Mouse (Mus musculus) lung, embryonic 15.5 days (tissue): ENCODE measurements around the gene Cav2. TPM values are rescaled to one million over a fixed set of nuclear protein-coding genes. Genes with fewer than 3 reads are reported as not detected.

Source experiments
- ATAC-seq: fragments of 200-750 bp; cut with Nextera tagmentation; 2 replicates; pipeline ENCODE4 v1.8.0; 2017; ENCODE audit warnings: moderate number of reproducible peaks, borderline replicate concordance; ENCODE audit not compliant: low FRiP score, low TSS enrichment; ENCODE audit errors: extremely low read depth
- H3K27ac ChIP-seq: fragments of 300-500 bp; sonication (generic); 2 replicates; pipeline ENCODE4 v1.5.1; 2015; ENCODE audit warnings: moderate library complexity, mild to moderate bottlenecking, inconsistent platforms
- H3K27me3 ChIP-seq: fragments of 300-500 bp; sonication (generic); 2 replicates; pipeline ENCODE4 v1.6.1; 2015; ENCODE audit warnings: inconsistent platforms
- H3K36me3 ChIP-seq: fragments of 300-500 bp; sonication (generic); 2 replicates; pipeline ENCODE4 v1.6.1; 2015; ENCODE audit warnings: inconsistent platforms
- H3K4me1 ChIP-seq: fragments of 300-500 bp; sonication (generic); 2 replicates; pipeline ENCODE4 v1.6.1; 2015; ENCODE audit warnings: inconsistent platforms
- H3K4me2 ChIP-seq: fragments of 300-500 bp; sonication (generic); 2 replicates; pipeline ENCODE4 v1.6.1; 2015; ENCODE audit warnings: inconsistent platforms, mild to moderate bottlenecking, moderate library complexity
- H3K4me3 ChIP-seq: fragments of 300-500 bp; sonication (generic); 2 replicates; pipeline ENCODE4 v1.5.1; 2015; ENCODE audit warnings: mild to moderate bottlenecking, inconsistent platforms
- H3K9ac ChIP-seq: fragments of 300-500 bp; sonication (generic); 2 replicates; pipeline ENCODE4 v1.6.1; 2015; ENCODE audit warnings: inconsistent platforms
- H3K9me3 ChIP-seq: fragments of 300-500 bp; sonication (generic); 2 replicates; pipeline ENCODE4 v1.6.1; 2016; ENCODE audit warnings: inconsistent platforms
- WGBS: fragments of 180-500 bp; shearing (Covaris S2); methylation state at CpG from one replicate; pipeline ENCODE4 v1.1.7; 2015; 5-methylcytosine and 5-hydroxymethylcytosine counted together
- polyA plus RNA-seq: library from polyadenylated mRNA; unstranded; fragments of >200 nt; fragmentation: Nextera tagmentation; extraction: Ambion mirVana; gene quantifications from 2 replicates; pipeline ENCODE4 v1.2.1, GENCODE M21; 2015

Gene Cav2
- polyA plus RNA-seq, 1 experiment from 2014 or later, result 91.2 TPM

GRCm38 (mm10) chr6:17278366-17278765 is 2.6 kb upstream of the Cav2 start:
- no peaks in the 10 kb centered on the region for H3K27me3 ChIP-seq
- H3K4me3 ChIP-seq, result no peak overlapping the region
- no peaks in the 10 kb centered on the region for H3K9me3 ChIP-seq
- H3K9ac ChIP-seq, result no peak overlapping the region
- no peak overlapping the region for H3K27ac ChIP-seq
- no peak for ATAC-seq
- H3K36me3 ChIP-seq, result no peaks in the 10 kb centered on the region
- no peak overlapping the region for H3K4me2 ChIP-seq
- H3K4me1 ChIP-seq, result peaks cover 23% of the 10 kb centered on the region; the same call in 1 of the 2 replicates
- 85% methylated on average over 3 of the region's 3 CpGs for WGBS

DNA sequence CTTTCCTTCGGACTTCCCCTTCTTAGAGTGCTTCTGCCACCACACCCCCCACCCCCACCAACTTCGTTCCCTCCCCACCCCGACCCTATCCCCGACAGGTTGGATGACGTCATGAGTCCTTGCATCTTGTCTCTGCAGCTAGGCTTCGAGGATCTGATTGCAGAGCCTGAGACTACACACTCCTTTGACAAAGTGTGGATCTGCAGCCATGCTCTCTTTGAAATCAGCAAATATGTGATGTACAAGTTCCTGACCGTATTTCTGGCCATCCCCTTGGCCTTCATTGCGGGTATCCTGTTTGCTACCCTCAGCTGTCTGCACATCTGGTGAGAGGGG is 740 bp downstream of the Cav2 start:
- Histone ChIP-seq H3K27ac (peak overlapping the region; percentile 94), H3K4me2 (peak overlapping the region; percentile 82), H3K36me3 (no peaks in the 10 kb centered on the region), H3K9me3 (no peaks in the 10 kb centered on the region), H3K4me1 (peaks cover 26% of the 10 kb centered on the region; the same call in 1 of the 2 replicates), H3K9ac (peak overlapping the region; percentile 64), H3K27me3 (no peaks in the 10 kb centered on the region), H3K4me3 (peak overlapping the region; percentile 61)
- ATAC-seq, result no peak
- 13% methylated on average over 8 of the region's 8 CpGs for WGBS

GRCm38 (mm10) chr6:17282159-17282558 is 1.2 kb downstream of the Cav2 start:
- Histone ChIP-seq H3K4me3 (peak overlapping the region; percentile 61), H3K27me3 (no peaks in the 10 kb centered on the region), H3K4me1 (peaks cover 26% of the 10 kb centered on the region; the same call in 1 of the 2 replicates), H3K4me2 (peak overlapping the region; percentile 82), H3K9ac (peak overlapping the region; percentile 64), H3K27ac (peak overlapping the region; percentile 94), H3K36me3 (no peaks in the 10 kb centered on the region), H3K9me3 (no peaks in the 10 kb centered on the region)
- WGBS, result 23% methylated on average over 5 of the region's 5 CpGs
- ATAC-seq, result peak; percentile 44; the same call in 1 of the 2 replicates

GRCm38 (mm10) chr6:17283834-17284233 is 2.8 kb downstream of the Cav2 start:
- no peaks in the 10 kb centered on the region for H3K9me3 ChIP-seq
- no peaks in the 10 kb centered on the region for H3K27me3 ChIP-seq
- H3K4me2 ChIP-seq, result no peak overlapping the region
- no peak overlapping the region for H3K27ac ChIP-seq
- WGBS, result 55% methylated on average over 3 of the region's 3 CpGs
- H3K36me3 ChIP-seq, result no peaks in the 10 kb centered on the region
- H3K4me1 ChIP-seq, result peaks cover 26% of the 10 kb centered on the region; the same call in 1 of the 2 replicates
- H3K9ac ChIP-seq, result no peak overlapping the region
- no peak overlapping the region for H3K4me3 ChIP-seq
- ATAC-seq, result no peak

DNA sequence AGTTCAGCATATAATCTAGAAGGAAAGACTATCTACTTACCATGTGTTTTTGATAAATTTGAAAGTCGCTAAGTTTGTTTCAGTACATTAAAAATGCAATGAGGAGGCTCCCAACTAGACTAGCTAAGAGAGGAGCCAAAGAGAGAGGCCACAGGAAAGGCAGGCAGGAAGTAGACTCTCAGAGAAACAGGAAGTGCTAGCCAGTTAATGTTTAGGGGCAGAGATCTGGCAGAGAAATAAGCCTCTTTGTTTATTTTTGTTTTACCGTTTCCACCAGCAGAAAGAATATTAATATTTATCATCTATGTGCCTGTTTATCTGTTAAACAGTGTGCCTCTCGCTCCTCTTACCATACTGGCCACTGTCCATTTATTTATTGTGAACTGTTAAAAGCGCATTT is 5.4 kb downstream of the Cav2 start:
- H3K4me1 ChIP-seq, result peaks cover 19% of the 10 kb centered on the region; the same call in 1 of the 2 replicates
- no peaks in the 10 kb centered on the region for H3K27me3 ChIP-seq
- no peak overlapping the region for H3K4me2 ChIP-seq
- no peaks in the 10 kb centered on the region for H3K36me3 ChIP-seq
- H3K9ac ChIP-seq, result no peak overlapping the region
- no peak for ATAC-seq
- no peaks in the 10 kb centered on the region for H3K9me3 ChIP-seq
- H3K27ac ChIP-seq, result peak overlapping the region; percentile 39; the same call in 1 of the 2 replicates
- WGBS, result 55% methylated on average over 4 of the region's 4 CpGs
- H3K4me3 ChIP-seq, result no peak overlapping the region

DNA sequence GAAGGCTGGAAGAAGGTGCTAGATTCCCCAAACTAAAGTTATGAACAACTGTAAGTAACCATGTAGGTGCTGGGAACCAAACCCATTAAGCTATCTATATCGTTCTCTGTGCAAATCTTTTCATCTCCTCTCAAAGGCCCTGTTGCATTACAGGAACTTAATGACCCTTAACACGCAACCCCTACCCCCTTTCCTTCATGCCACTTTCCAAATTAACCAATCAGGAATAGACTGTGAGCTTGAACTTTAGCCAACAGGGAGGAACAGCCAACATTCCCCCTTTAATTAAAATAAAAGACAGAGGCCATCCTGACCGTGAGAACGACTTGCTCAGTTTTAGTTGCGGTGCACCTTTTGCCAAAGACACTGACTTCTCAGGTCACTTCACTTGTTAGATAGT is 14.1 kb downstream of the Cav2 start:
- Histone ChIP-seq H3K36me3 (no peaks in the 10 kb centered on the region), H3K9ac (no peak overlapping the region), H3K4me3 (no peak overlapping the region), H3K4me1 (no peaks in the 10 kb centered on the region), H3K27ac (no peak overlapping the region), H3K4me2 (no peak overlapping the region), H3K9me3 (no peaks in the 10 kb centered on the region), H3K27me3 (no peaks in the 10 kb centered on the region)
- no peak for ATAC-seq
- 77% methylated on average over 5 of the region's 5 CpGs for WGBS

GRCm38 (mm10) chr6:17305954-17306601 is 25.1 kb downstream of the Cav2 start, which contains the start of gene Cav1:
Gene Cav1 (plus strand): TSS chr6:17306335.
- Histone ChIP-seq H3K9me3 (no peaks in the 10 kb centered on the region), H3K27me3 (no peaks in the 10 kb centered on the region), H3K36me3 (no peaks in the 10 kb centered on the region), H3K27ac (peak within 1 kb of the TSS; percentile 93), H3K9ac (peak within 1 kb of the TSS; percentile 66), H3K4me3 (peak within 1 kb of the TSS; percentile 56), H3K4me2 (peak within 1 kb of the TSS; percentile 89), H3K4me1 (peaks cover 20% of the 10 kb centered on the region)
- ATAC-seq, result peak; percentile 91
- under 1% methylated on average over 26 of the region's 26 CpGs for WGBS

- Histone ChIP-seq H3K36me3 (no peaks in the 10 kb centered on the region), H3K27me3 (no peaks in the 10 kb centered on the region), H3K4me3 (peak overlapping the region; percentile 56), H3K4me1 (peaks cover 20% of the 10 kb centered on the region), H3K9me3 (no peaks in the 10 kb centered on the region), H3K4me2 (peak overlapping the region; percentile 89), H3K9ac (peak overlapping the region; percentile 66), H3K27ac (peak overlapping the region; percentile 93)
- WGBS, result 1% methylated on average over 18 of the region's 19 CpGs
- ATAC-seq, result peak; percentile 43
Measured at GRCm38 (mm10) chr6:17306602-17307325, 25.8 kb downstream of the Cav2 start.

DNA sequence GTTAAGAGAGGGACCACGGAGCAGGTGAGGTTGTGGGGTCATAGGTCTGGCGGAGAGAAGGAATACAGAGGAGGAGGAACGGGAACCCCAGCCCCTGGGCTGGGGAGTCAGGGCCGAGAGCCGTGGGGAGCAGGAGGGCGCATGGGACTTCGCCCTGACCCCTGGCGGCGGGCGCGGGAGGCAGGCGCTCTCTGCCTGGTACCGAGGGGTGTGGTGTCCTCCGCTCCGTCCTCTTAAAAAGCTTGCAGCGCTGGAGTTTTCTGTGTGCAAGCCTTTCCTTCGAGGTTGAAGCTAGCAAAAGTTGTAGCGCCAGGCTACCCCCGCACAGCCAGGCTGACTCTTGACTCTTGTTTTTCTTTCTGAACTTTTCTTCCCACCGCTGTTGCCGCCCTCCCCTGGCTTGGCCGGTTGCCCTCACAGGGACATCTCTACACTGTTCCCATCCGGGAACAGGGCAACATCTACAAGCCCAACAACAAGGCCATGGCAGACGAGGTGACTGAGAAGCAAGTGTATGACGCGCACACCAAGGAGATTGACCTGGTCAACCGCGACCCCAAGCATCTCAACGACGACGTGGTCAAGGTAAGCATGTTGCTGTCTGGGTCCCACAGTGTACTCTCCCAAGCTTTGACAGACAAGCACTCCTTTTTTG is 26.6 kb downstream of the Cav2 start:
- Histone ChIP-seq H3K4me1 (peaks cover 20% of the 10 kb centered on the region), H3K9ac (peak overlapping the region; percentile 66), H3K36me3 (no peaks in the 10 kb centered on the region), H3K4me3 (peak overlapping the region; percentile 56), H3K4me2 (peak overlapping the region; percentile 89), H3K9me3 (no peaks in the 10 kb centered on the region), H3K27ac (peak overlapping the region; percentile 93), H3K27me3 (no peaks in the 10 kb centered on the region)
- peak; percentile 82 for ATAC-seq
- 2% methylated on average over 30 of the region's 31 CpGs for WGBS

DNA sequence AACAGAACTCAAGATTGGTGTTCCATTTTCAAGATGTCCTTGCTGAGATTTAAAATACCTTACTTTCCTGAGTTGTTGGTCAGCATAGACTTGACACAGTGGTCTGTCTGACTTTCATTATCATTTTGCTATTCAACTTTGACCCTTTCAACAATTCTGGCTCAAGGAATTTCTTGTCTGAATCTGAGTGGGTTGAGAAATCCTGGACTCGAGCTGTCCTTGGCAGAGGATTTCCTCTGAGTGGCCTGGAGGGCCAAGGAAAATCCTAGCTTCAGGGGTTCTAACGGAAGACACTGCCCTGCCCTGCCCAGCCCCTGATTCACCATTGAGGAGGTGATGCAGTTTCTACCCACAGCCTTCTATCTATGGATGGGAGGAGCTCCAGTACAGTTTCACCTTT is 27.7 kb downstream of the Cav2 start:
- no peaks in the 10 kb centered on the region for H3K36me3 ChIP-seq
- 43% methylated on average over 2 of the region's 2 CpGs for WGBS

GRCm38 (mm10) chr6:17309260-17309659 is 28.3 kb downstream of the Cav2 start:
- Histone ChIP-seq H3K4me3 (peak overlapping the region; percentile 56), H3K9ac (no peak overlapping the region), H3K27me3 (no peaks in the 10 kb centered on the region), H3K27ac (no peak overlapping the region), H3K9me3 (no peaks in the 10 kb centered on the region), H3K4me2 (peak overlapping the region; percentile 89), H3K4me1 (peaks cover 20% of the 10 kb centered on the region), H3K36me3 (no peaks in the 10 kb centered on the region)
- no peak for ATAC-seq
- 67% methylated on average over 2 of the region's 2 CpGs for WGBS

More for the DNA sequence above, 27.7 kb downstream of the Cav2 start:
- H3K4me2 ChIP-seq, result peak overlapping the region; percentile 89
- no peak overlapping the region for H3K27ac ChIP-seq
- 0 out of 2 replicates have a peak overlapping the region, but pooled peaks have one; percentile 9 for H3K9ac ChIP-seq
- H3K27me3 ChIP-seq, result no peaks in the 10 kb centered on the region
- ATAC-seq, result no peak
- no peaks in the 10 kb centered on the region for H3K9me3 ChIP-seq
- H3K4me1 ChIP-seq, result peaks cover 20% of the 10 kb centered on the region
- peak overlapping the region; percentile 56 for H3K4me3 ChIP-seq

DNA sequence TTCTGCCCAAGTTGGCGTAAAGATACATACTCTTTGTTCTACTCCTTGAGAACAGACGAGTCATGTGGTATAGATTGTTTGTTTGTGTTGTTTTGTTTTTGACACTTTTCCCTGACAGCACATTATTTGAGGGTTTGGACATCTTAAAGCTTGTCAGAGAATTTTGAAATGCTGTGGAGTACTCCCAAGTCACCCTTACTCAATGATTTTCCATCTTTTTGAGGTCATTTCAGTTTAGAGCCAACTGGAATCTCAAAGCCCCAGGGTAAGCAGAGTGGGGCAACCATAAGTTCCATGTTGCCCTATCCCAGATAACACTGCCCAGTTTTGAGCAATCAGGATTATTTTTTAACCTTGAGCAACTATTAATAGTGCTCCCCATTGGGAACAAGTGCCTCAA is 33.3 kb downstream of the Cav2 start:
- Histone ChIP-seq H3K27me3 (no peaks in the 10 kb centered on the region), H3K27ac (no peak overlapping the region), H3K36me3 (no peaks in the 10 kb centered on the region), H3K9ac (no peak overlapping the region), H3K9me3 (no peaks in the 10 kb centered on the region), H3K4me2 (no peak overlapping the region; the same call in 1 of the 2 replicates), H3K4me3 (no peak overlapping the region), H3K4me1 (peaks cover 21% of the 10 kb centered on the region)
- ATAC-seq, result no peak
- WGBS, result 72% methylated on average over 2 of the region's 2 CpGs
